Mouse (Mus musculus) mature B cell (primary cell): ENCODE measurements around the gene Atp1b4.
"Not testable (repeated sequence)": the region's sequence is repeated elsewhere in the genome, so short reads cannot be mapped to it uniquely, and the experiment has no call there.

ENCODE experiments used
- in situ Hi-C: fragments of 300-500 bp; cut with MboI; formaldehyde crosslinking; loops from 2 replicates; pipeline ENCODE4 v1.14.3; 2019

Atp1b4 gene

DNA sequence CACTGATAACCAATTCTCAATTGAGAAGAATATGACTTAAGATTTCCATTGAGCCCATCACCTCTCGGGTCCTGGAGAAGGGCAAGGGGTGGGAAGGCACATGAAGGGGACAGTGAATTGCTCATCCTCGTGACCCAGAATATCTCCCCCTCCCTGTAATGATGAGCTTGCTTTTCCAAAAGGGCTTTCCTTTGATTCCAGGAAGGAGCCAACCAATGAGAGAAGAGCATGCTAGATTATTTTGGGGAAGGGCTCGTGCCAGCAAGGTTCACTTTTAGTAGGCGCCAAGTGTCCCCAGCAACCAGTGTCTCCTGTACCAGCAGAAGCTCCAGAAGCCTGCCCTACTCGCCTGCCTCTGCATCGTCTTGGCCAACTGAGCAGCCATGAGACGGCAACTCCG lies at the start of gene Atp1b4:
Atp1b4 (plus strand) TSS at position 301 of the 400 bp plus-strand sequence.
- in situ Hi-C loops, result no loop called here

DNA sequence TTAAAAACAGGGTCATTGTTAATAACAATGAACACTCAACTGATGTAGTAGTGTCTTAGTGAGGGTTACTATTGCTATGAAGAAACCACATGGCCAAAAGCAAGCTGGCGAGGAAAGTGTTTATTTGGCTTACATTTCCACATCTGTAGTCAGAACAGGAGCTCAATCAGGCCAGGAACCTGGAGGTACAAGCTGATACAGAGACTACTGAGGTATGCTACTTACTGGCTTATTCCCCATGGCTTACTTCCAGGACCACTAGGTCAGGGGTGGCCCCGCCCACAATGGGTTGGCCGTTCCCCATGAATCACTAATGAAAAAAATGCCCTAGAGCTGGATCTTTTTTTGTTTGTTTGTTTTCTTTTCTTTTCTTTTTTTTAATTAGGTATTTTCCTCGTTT lies 7.4 kb upstream of the Atp1b4 start:
- in situ Hi-C loops, result no loop called here

DNA sequence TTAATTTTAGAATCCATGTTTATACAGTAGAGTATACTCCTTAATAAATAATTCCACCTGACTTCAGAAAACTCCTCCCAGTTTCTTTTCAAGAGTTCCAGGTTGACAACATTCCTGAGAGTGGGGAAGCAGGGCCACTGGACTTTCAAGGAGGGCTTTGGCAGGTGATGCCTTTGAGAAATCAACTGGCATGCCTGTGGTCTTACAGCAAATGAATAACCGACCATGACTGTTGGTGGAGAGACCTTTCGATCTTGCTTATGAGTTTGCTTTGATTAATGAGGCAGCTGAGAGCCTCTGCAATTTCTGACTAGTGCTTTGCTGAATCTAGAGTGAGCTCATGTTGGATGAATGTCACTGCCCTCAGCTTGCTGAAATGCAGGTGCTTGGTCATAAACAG lies 4.9 kb upstream of the Atp1b4 start:
- in situ Hi-C loops, result no loop called here

DNA sequence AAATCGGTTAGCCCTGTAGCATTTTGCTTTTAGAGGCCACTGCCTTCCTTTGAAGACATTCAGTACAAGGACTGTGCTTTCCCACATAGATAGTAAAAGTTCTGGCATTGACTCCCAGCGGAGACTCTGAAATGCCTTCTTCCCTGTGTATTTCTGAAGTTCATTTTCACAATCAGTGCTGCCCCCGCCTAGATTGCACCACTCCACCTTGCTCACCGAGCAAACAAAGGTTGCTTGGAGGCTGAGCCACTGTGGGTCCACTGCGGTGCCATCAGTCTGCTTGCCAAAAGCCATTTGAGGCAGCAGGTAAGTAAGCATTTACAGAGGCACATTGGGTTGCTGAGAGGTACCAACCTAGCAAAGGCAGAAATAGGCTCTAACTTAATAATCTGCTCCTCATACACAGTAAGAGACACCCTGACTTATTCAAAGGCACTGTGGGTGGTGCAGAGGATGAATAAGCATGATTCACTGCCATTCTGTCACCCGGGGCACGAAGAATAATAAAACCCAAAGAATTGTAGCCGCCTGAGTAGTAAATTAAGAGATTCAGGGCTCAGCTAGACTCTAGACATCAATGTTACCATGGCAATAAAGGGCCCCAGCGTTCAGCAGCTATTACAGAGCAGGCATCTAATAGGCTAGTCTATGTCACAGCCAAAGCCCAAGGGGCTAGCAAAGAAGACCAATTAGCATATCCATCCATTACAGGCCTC lies 2.9 kb upstream of the Atp1b4 start:
- in situ Hi-C loops, result no loop called here

DNA sequence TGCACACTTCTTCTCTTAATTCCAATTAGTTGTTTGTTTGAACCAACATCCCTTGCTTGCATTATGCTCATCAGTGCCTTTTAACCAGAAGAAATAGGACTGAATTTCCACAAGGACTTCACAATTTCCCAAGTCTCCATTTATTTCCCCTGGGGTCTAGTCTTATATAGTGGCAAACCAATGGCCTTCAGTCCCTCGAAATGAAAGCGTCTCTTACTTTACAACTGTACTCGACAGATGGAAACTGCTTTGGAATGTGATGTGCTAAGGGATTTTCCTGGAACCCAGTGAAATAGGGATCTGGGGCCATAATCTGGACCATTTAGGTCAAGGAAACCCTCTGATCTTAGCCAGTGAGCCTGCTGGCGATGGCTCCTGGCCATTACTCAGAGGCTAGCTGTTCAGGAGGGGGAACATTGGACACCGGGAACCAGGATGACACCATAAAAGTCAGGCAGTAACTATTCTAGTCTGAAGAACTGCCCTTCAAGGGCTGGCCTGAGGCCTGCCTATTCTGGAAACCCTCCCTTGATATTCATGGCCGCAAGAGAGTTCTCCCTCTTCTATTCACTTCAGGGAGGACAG lies 2.3 kb upstream of the Atp1b4 start:
- in situ Hi-C loops, result no loop called here

DNA sequence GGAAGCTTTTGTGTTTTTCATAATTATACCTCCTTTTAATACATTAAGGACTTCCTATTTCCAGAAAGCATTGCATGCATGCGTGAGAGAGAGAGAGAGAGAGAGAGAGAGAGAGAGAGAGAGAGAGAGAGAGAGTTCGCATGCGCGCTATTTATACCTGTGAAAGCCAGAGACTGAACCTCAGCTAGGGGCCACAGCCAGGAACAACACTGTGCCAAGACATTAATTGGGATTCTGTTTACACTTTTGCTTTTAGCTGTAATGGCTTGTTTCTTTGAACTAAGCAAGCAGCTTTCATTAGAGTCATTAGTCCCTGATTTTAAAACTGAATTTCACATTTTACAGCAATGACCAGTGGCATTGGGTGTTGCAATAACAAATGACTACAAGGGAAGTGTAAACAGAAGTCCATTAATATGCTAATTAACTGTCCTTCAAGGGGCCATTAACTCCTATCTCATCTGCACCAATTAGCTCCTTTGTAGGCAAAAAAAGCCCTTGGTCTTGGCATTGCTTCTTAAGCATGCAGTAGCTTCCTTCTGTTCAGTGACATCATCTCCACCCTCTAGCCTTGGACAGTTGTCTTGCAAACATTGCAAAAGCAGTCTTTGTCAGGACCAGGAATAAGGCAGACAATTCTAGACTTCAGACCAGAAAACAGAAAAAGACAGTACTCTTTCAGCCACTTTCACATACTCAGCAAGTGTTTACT lies 14.9 kb downstream of the Atp1b4 start:
- in situ Hi-C loops, result no loop called here

DNA sequence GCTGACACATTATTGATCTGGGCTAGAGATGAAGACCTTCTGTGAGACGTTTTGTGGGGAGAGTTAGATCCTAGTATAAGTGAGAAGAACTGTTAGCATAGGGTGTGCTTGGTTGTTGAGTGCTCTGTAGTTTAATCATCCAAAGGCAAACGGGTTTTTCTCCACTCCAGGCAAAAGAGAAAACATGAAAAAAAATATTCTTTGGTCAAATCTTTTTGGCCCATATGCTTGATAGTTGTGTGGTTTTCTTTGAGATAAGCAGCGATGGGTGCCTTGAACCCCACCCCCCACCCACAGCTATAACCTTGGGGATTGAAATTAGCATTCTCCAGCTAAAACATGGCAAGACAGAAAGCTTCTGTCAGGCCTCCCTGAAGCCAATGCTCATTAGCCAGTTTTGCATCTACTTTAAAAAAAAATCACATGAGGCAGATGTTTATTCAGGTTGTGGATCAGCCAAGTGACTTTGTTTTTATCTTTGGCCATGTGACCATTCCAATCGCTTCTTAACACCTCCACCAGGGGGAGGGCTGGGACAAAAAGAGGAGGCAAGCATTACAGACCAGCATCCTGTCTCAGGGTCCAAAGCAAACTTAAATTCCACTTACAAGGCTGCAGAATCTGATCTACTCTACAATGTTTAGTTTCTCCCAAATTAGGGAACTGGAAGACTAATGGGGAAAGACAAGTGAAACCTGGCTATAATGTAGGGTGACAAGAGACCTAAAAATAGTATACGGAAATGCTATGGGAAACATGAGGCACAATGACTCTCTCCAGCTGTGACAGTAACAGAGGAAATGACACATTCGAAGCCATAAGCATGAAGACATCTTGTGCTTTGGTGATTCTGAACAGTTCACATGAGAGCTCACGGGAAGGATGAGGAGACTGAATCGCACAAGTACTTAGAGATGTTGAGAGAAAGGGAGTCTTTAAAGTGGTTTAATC lies 18.6 kb downstream of the Atp1b4 start:
- in situ Hi-C loops, result no loop called here

DNA sequence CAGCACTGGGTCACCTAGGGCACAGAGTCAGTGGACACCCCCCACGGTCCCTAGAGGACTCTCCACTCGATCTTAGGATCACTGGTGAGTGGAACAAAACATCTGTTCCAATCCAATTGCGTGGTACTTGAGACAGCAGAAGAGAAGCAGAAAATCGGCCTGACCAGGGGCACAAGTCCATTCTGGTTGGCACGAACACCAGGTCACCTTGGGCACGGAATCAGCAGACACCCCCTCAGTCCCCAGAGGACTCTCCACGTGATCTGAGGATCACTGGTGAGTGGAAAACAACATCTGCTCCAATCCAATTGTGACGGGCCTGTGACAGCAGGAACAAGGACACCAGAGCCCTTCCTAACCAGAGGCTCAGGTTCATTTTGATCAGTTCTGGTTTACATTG lies 46.0 kb downstream of the Atp1b4 start:
- in situ Hi-C loops, result no loop called here

DNA sequence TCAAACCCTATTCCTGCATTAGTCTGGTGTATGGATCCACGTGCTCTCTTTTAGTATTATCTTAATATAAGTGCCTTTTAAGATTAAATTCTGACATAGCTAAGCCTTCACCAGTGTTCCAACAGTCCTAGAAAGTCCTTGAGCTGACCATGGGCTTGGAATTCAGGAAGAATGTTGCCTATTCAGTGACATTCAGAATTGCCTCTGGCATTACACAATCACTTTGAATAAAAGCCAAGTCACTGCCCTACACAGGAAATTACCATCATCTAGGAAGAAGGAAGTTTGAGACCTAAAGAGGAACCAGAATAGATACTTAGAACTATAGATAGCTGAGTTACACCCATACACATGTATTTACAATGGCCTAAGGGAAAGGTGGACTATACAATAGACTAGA lies 48.6 kb downstream of the Atp1b4 start:
- in situ Hi-C loops, result not testable (repeated sequence)

DNA sequence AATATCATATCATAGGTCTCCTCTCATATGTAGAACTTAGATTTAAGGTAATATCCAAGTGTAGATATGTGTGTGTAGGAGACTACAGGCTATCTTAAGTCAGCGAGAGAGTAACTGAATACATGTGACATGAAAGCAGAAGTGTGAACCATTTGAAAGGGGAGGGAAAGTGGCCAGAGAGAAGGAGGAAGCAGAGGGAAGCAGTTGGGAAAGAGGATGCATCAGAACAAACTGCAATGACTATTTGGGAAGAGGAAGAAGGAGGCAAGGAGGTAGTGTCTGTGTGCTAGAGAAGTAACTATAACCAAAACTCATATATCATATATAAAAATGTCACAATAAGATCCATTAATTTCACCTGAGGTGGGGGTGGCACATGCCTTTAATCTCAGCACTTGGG lies 57.2 kb downstream of the Atp1b4 start:
- in situ Hi-C loops, result not testable (repeated sequence)
